11 mouse cellular contexts compared by ENCODE assay signal in the genomic region with DNA sequence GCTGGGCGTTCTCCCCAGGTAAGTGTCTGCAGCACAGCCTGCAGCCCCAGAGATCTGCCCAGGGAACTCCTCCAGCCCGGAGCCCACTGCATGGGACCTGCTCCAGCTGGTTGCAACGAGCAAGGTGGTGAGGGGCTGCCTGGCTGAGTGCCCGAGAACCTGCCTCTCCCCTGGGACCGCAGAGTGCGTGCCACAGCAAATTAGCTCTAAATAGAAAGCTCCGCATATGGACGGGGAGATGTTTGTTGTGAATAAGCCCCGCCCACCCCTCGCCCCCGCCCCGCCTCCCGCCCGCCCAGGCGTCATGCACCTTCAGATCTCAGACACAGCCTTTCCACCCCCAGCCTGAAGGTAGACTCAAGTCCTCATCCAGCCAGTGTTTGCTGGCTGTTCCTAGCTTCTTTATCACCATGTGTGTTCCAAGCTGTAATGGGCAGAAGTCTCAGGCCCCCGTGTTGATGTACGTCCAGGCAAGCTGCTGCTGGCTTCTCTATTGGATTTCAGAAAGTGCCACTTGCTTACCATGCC.
DNase-seq lines count a peak whose midpoint lies in the region; ATAC-seq lines count a peak whose summit lies in the region.
"Had no signal": no experiment of that assay in that cellular context is flagged by ENCODE, and none has a peak within 500 bp of the region (broad histone marks: within the 10 kb centered on the region; RNA-seq: fewer than 3 reads in every experiment).

No protein-coding gene starts in this region.

- H3K27me3 ChIP-seq in kidney, embryonic 15.5 days, result peaks cover 24% of the 10 kb centered on the region
- peaks cover 35% of the 10 kb centered on the region for H3K27me3 ChIP-seq in embryonic facial prominence, embryonic 10.5 days (replicated peaks; ENCODE audit: low read depth, poor library complexity, severe bottlenecking)
- H3K27me3 ChIP-seq in hindbrain, embryonic 12.5 days, result peaks cover 24% of the 10 kb centered on the region
- H3K27me3 ChIP-seq in neural tube, embryonic 12.5 days (replicated peaks), result peaks cover 4% of the 10 kb centered on the region; the same call in 1 of the 2 replicates

- 0 out of 2 replicates have a peak, but pooled peaks have one; percentile 36 for ATAC-seq in kidney, embryonic 15.5 days (replicated peaks; ENCODE audit: low FRiP score)
- ATAC-seq in hindbrain, embryonic 12.5 days (ENCODE audit: low FRiP score), result peak; percentile 72
- peak; percentile 76 for ATAC-seq in neural tube, embryonic 12.5 days (ENCODE audit: low FRiP score, low read depth)

- no peak overlapping the region for H3K9ac ChIP-seq in kidney, embryonic 15.5 days
- no peak overlapping the region for H3K9ac ChIP-seq in hindbrain, embryonic 12.5 days
- H3K9ac ChIP-seq in neural tube, embryonic 12.5 days, result no peak overlapping the region
- H3K9ac ChIP-seq: limb, embryonic 15.5 days had no signal

- 1% methylated on average over 16 of the region's 17 CpGs for WGBS in kidney, embryonic 15.5 days
- WGBS in embryonic facial prominence, embryonic 10.5 days, result under 1% methylated on average over 17 of the region's 17 CpGs
- WGBS in hindbrain, embryonic 12.5 days, result 0% methylated on average over 17 of the region's 17 CpGs
- 1% methylated on average over 17 of the region's 17 CpGs for WGBS in neural tube, embryonic 12.5 days

- no peak overlapping the region for H3K27ac ChIP-seq in kidney, embryonic 15.5 days
- H3K27ac ChIP-seq in embryonic facial prominence, embryonic 10.5 days (replicated peaks), result no peak overlapping the region
- H3K27ac ChIP-seq in hindbrain, embryonic 12.5 days, result no peak overlapping the region
- H3K27ac ChIP-seq in neural tube, embryonic 12.5 days, result no peak overlapping the region
- H3K27ac ChIP-seq: limb, embryonic 15.5 days had no signal

- H3K4me3 ChIP-seq in kidney, embryonic 15.5 days (replicated peaks), result no peak overlapping the region
- H3K4me3 ChIP-seq in embryonic facial prominence, embryonic 10.5 days, result peak overlapping the region; percentile 40
- H3K4me3 ChIP-seq in hindbrain, embryonic 12.5 days, result peak overlapping the region; percentile 16
- peak overlapping the region; percentile 16; the same call in 1 of the 2 replicates for H3K4me3 ChIP-seq in neural tube, embryonic 12.5 days
- H3K4me3 ChIP-seq: erythroblast, embryonic 14.5 days; limb, embryonic 15.5 days had no signal

- peak overlapping the region; percentile 23 for H3K4me2 ChIP-seq in kidney, embryonic 15.5 days
- peak overlapping the region; percentile 48 for H3K4me2 ChIP-seq in hindbrain, embryonic 12.5 days (replicated peaks)
- peak overlapping the region; percentile 54 for H3K4me2 ChIP-seq in neural tube, embryonic 12.5 days (replicated peaks)
- H3K4me2 ChIP-seq: limb, embryonic 15.5 days had no signal

- peaks cover 8% of the 10 kb centered on the region; the same call in 1 of the 2 replicates for H3K4me1 ChIP-seq in kidney, embryonic 15.5 days
- peaks cover 21% of the 10 kb centered on the region for H3K4me1 ChIP-seq in embryonic facial prominence, embryonic 10.5 days
- peaks cover 16% of the 10 kb centered on the region for H3K4me1 ChIP-seq in hindbrain, embryonic 12.5 days
- peaks cover 12% of the 10 kb centered on the region for H3K4me1 ChIP-seq in neural tube, embryonic 12.5 days

- no peaks in the 10 kb centered on the region for H3K9me3 ChIP-seq in kidney, embryonic 15.5 days (replicated peaks)
- no peaks in the 10 kb centered on the region for H3K9me3 ChIP-seq in embryonic facial prominence, embryonic 10.5 days
- no peaks in the 10 kb centered on the region for H3K9me3 ChIP-seq in hindbrain, embryonic 12.5 days (replicated peaks)
- H3K9me3 ChIP-seq in neural tube, embryonic 12.5 days, result no peaks in the 10 kb centered on the region
- H3K9me3 ChIP-seq: limb, embryonic 15.5 days had no signal

- H3K36me3 ChIP-seq in kidney, embryonic 15.5 days, result no peaks in the 10 kb centered on the region
- H3K36me3 ChIP-seq in embryonic facial prominence, embryonic 10.5 days (replicated peaks), result no peaks in the 10 kb centered on the region
- no peaks in the 10 kb centered on the region for H3K36me3 ChIP-seq in hindbrain, embryonic 12.5 days
- no peaks in the 10 kb centered on the region for H3K36me3 ChIP-seq in neural tube, embryonic 12.5 days
- H3K36me3 ChIP-seq: limb, embryonic 15.5 days had no signal

- DNase-seq in kidney, adult 18-20 months, result no peak
- peak; percentile 32 for DNase-seq in embryonic facial prominence, embryonic 10.5 days (ENCODE audit: low spot score)
- DNase-seq in right cerebral cortex, postnatal 4 days, result no peak
- no peak for DNase-seq in layer of hippocampus, postnatal 10 days (ENCODE audit: low spot score in 2 of 2)
- DNase-seq in adrenal gland, postnatal 36 days, result no peak
- DNase-seq: kidney, adult 2 months had no signal
